Mouse (Mus musculus) spleen, postnatal 10 days (tissue): ENCODE results near the gene Wdfy1.

Experiments used
- DNase-seq, 2 experiments: peaks; one replicate each; pipeline ENCODE4 v3.0.0; 2021 to 2022; ENCODE audit warnings: low spot score in 2 of 2

Wdfy1 gene

GRCm38 (mm10) chr1:79775927-79776458 is at the start of gene Wdfy1, which contains the start of gene Mrpl44:
TSS of gene Wdfy1 (minus strand) at chr1:79776143.
TSS of gene Mrpl44 (plus strand) at chr1:79776018.
- peak; percentile 94 to 96 for DNase-seq

- DNase-seq, result no peak
These were observed 48.1 kb upstream of the Wdfy1 start for GRCm38 (mm10) chr1:79823951-79824633.

- no peak for DNase-seq
These were observed 47.0 kb upstream of the Wdfy1 start for GRCm38 (mm10) chr1:79822806-79823525.

- DNase-seq, result no peak
These were observed 43.4 kb upstream of the Wdfy1 start for GRCm38 (mm10) chr1:79819296-79819879.

DNA sequence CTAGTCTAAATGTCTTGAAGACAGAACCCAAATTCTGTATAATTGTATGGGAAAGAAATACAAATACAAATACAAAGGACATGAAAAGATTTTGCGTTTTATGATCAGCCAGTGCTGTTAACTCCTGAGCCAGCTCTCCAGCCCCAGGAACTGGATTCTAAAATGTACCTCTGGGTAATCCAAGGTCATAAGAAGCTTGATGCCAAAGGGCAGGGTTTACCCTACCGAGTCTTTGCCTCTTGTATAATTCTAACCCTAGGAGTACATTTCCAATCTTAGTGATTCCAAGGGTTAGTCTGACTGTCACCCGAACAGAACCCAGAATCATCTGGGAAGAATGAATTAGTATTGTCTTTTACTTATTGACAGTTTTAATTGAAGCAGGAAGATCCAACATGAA is 39.5 kb upstream of the Wdfy1 start:
- DNase-seq, result no peak

GRCm38 (mm10) chr1:79809447-79809846 is 33.5 kb upstream of the Wdfy1 start:
- DNase-seq, result no peak

DNA sequence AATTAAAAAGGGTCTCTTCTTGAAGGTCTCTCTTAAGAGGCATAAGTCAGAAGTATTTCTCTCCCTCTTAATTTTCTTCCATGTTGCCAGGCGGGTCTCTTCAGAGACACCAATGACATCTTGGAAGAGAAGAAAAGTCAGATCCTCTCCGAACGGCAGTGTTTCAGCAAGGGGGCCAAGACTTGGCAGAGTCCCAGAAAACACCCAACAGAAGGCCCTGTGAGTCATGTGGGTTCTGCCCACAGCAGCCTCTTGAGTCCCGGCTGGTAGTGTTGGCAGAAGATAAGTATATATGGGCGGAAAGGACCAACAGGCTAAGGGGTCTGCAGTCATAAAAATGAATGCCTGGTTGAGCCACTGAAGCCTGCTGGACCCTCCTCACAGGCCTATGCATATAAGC is 30.9 kb upstream of the Wdfy1 start:
- DNase-seq, result no peak

- DNase-seq, result no peak
These were observed 27.7 kb upstream of the Wdfy1 start for GRCm38 (mm10) chr1:79803614-79804013.

GRCm38 (mm10) chr1:79802858-79803427 is 27.0 kb upstream of the Wdfy1 start:
- DNase-seq, result no peak

DNA sequence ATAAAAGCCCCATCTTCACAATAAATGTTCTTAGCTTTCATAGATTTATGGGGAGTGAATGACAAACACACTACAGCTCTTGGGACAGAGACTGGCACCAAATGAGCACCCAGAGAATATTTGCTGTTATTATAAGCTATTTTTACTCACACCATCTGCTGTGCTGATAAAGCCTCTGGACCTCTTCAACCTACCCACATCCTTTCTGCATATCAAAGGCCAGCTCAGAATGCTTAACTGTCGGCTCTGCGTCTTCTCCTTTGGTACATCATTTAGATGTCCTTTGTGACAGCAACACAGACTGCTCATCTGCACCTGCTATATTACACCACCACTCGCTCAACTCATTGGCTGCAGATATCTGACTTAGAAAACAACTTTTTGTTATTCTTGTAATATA is 21.1 kb upstream of the Wdfy1 start:
- no peak for DNase-seq

DNA sequence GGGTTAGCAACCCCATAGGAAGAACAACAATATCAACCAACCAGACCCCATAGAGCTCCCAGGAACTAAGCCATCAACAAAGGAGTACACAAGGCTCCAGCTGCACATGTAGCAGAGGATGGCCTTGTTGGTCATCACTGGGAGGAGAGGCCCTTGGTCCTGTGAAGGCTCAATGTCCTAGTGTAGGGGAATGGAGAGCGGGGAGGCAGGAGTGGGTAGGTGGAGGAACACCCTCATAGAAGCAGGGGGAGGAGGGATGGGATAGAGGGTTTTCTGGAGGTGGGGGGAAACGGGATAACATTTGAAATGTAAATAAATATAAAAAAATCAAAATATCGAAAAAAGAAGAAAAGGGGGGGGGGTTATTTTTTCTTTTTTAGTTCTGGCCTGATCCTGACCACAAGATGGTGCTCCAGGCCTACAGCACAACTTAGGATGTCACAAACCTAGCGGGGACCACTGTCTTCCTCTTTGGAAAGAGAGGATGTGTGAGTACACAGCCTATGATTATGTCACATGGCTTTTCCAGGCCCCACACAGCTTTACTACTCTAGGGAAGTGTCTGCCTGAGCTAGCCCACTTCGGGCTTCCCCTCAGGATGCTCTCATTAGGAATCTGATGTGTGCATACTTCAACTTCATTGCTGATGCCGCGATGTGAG is 10.5 kb upstream of the Wdfy1 start:
- DNase-seq, result no peak

DNA sequence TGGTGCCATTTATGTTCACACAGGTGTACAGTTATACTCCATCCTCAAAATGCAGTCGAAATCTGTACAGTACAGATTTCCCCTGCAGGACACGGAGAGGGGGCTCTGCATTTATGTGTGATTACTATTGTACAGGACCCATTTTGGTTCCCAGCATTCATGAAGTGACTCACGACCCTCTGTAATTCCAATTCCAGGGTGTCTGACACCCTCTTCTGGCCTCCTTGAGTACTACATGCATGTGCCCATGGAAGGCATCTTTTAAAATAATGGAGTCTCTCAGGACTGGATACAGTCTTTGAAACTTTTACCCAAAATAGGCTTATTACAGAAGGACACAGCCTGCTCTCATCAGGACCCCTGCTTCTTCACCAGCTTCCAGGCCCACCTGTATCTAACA is 6.5 kb upstream of the Wdfy1 start:
- peak in 1 of 2 experiments; percentile 24 for DNase-seq

- no peak for DNase-seq
These were observed 2.1 kb upstream of the Wdfy1 start for GRCm38 (mm10) chr1:79778011-79778410.

DNA sequence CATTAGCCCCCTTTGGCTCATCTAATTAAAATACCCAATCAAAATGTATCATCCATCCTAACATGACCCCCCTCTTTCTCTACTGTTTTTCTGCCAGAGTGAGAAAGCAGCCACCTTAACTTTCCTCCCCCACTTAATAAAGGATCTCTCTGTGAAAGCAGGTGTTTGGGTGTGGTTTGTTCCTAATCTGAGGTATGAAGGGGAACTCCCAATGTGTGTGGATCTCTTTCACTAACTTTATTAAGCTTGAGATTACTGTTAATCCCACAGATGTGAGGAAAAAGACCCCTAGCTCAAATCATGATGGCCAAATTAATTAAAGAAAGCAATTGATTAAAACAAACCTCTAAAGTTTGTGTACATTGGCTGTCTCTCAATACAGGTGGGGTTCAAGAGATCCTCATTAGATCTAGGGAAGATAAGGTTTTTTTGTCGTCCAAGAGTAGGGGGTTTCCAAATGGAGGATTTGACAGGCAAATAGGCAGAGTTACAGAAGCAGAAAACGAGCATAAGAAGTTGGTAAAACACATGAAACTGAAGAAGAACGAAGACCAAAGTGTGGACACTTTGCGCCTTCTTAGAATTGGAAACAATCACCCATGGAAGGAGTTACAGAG is 1.7 kb downstream of the Wdfy1 start:
- no peak for DNase-seq

GRCm38 (mm10) chr1:79768231-79768630 is 7.7 kb downstream of the Wdfy1 start:
- no peak for DNase-seq

DNA sequence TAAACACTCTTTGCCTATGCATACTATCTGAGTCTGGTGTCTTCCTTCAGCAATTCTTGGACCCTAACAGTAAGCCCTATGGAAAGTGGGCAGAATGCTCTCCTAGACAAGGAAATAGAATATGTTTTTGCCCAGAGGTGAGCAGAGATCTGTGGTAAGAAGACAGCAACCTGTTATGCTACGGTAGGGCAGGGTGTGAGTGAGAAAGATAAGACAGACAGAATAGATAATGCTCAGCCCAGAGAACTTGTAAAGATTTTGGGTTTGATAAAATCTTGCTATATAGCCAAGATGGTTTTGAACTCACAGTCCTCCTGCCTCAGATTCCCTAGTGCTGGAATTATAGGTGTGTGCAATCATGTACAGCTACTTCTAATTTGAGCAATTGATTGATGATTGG is 11.5 kb downstream of the Wdfy1 start:
- DNase-seq, result no peak

GRCm38 (mm10) chr1:79764031-79764430 is 11.9 kb downstream of the Wdfy1 start:
- DNase-seq, result no peak

- DNase-seq, result peak; percentile 27 to 41
These were observed 13.4 kb downstream of the Wdfy1 start for GRCm38 (mm10) chr1:79762282-79763250.

DNA sequence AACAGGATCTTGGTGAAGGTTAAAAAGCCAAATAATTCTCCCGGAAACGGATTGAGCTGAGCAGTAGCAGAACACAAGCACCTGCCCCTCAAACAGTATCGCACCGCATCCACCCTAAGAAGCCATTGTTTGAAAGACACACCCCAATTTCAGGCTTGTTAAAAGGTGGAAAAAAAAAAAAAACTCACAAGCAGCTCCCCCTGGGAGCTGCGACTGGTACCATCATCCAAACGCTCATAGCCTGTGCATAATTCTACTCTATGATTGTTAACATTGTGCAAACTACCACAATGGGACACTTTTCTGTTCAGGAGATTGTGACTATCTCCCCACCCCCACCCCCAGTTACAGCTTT is 14.0 kb downstream of the Wdfy1 start:
- no peak for DNase-seq
